Mouse (Mus musculus): ENCODE measurements at regions not wholly inside any gene's neighbourhood (a gene's known extent, or its start where the extent isn't known, plus 50 kb on each side); places are given as distances from the start of the nearest gene placed in this dataset.
"Not testable (repeated sequence)": the region's sequence is repeated elsewhere in the genome, so short reads cannot be mapped to it uniquely, and the experiment has no call there.

DNA sequence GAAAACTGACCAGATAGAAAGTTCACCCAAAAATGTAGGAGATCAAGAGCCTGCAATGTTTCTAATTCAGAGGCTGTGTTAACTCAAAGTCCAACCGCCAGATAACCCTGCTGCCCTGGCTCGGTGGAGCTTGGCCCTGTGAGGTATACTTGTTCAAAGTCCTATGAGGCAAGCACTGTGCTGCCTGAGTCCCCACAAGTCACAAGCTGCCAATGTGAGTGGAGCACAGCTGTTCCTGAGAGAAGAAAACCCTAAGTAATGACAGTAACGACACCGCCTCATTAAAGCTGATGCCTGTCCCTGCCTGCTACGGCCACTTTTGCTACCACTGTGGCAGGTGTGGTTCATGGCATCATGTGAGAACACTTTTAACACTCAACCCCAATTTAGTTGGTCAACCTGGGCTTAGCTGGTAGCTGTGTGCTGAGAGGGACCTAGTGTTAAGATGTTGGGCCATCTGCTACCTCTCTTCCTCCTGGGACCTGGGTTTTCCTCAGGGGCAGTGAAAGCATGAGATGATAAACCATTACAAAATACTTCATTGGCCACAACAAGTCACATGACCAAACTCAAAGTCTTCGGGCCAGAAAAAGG lies 178.2 kb upstream of the Afdn start:
- no peak for DNase-seq (ENCODE audit: low read depth, low spot score)

DNA sequence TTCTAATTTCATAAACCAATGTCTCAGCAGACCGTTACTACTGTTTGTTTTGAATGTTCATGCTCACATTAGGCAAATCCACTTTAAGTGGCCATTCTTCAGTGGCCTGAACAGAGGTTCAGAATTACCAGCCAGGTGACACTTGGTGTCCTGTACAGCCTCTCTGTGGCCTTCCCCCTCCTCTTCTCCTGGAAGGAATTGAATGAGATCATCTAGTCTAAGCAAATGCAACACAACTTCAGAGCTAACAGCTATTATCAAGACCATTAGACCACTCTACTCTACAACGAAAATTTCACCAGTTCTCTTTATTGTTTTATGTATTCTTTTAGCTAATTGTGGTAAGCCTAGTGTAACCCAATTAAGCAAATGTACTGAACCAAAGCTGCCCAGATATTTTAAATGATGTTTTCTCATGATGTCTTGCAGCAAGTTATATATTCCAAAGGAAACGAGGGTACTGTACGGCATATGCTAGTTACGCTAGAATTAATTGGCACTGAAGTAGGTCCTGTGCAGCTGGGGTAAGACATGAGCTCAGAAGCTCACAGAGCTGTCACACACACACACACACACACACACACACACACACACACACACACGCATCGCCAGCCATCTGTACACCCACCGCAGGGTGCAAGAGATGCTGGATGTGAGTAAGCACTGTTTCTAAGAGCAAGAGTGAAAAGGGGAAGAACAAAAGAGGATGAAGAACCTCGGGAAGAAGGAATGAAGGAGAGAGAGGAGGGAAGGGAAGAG lies 176.7 kb upstream of the Afdn start:
- no peak for DNase-seq (ENCODE audit: low read depth, low spot score)

DNA sequence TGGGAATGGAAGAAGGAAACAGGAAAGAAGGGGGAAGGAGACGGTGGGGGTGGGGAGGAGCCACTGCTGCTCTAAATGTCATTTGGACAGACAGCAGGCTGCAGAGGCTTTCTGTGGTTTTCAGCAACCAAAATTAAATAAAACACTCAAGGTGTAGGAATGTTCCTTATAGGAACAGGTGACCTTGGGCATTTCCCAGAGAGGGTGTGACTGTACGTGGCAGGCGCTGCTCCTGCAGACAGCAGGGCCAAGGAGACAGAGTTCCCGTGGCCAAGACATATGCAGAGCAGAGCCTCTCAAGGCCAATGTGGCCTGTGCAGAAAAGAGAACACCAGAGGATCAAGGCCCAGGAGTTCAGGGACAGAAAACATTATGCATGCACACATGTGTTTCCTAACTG lies 175.9 kb upstream of the Afdn start:
- no peak for DNase-seq (ENCODE audit: low read depth, low spot score)

DNA sequence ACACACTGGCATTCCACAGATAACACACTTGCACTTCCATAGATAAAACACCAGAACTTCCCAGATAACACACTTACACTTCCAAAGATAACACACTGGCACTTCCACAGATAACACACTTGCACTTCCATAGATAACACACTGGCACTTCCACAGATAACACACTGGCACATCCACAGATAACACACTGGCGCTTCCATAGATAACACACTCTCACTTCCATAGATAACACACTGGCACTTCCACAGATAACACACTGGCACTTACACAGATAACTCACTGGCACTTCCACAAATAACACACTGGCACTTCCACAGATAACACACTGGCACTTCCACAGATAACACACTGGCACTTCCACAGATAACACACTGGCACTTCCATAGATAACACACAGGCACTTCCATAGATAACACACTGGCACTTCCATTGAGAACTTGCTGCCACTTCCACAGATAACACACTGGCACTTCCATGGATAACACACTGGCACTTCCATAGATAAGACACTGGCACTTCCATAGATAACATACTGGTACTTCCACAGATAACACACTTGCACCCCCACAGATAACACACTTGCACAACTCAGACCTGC lies 170.0 kb upstream of the Afdn start:
- not testable (repeated sequence) for DNase-seq (ENCODE audit: low read depth, low spot score)
